9 mouse cellular contexts compared by ENCODE assay signal in genomic region chr7:91431594-91432240, GRCm38 (mm10).
DNase-seq lines count a peak whose midpoint lies in the region; TF ChIP-seq lines count a peak whose summit lies in the region.
"Had no signal": no experiment of that assay in that cellular context is flagged by ENCODE, and none has a peak within 500 bp of the region (broad histone marks: within the 10 kb centered on the region; RNA-seq: fewer than 3 reads in every experiment).

No protein-coding gene starts in this region.

- H3K79me2 ChIP-seq in C2C12 (ENCODE audit: control insufficient read depth, insufficient read depth) = no peaks in the 10 kb centered on the region

- H3K4me1 ChIP-seq in bone marrow, adult 2 months (ENCODE audit: control insufficient read depth, insufficient read depth, low read length) = no peaks in the 10 kb centered on the region
- H3K4me1 ChIP-seq in embryonic fibroblast, embryonic 13.5 days (ENCODE audit: control insufficient read depth, insufficient read depth, low read length) = peaks cover 3% of the 10 kb centered on the region
- H3K4me1 ChIP-seq in kidney, adult 2 months (ENCODE audit: control insufficient read depth, insufficient read depth, low read length) = no peaks in the 10 kb centered on the region
- H3K4me1 ChIP-seq: heart, embryonic 15.5 days had no signal

- no peak overlapping the region for H3K27ac ChIP-seq in bone marrow, adult 2 months (ENCODE audit: control insufficient read depth, insufficient read depth, low read depth, low read length, poor library complexity)
- H3K27ac ChIP-seq in embryonic fibroblast, embryonic 13.5 days (ENCODE audit: insufficient read depth, low read length) = no peak overlapping the region
- no peak overlapping the region for H3K27ac ChIP-seq in kidney, adult 2 months (ENCODE audit: insufficient read depth, low read depth, low read length)
- H3K27ac ChIP-seq: heart, embryonic 15.5 days had no signal

- H3K27me3 ChIP-seq in C2C12 (ENCODE audit: control insufficient read depth, insufficient read depth, insufficient read length) = no peaks in the 10 kb centered on the region
- H3K27me3 ChIP-seq in kidney, adult 2 months (replicated peaks; ENCODE audit: control insufficient read depth, insufficient read depth, low read length) = no peaks in the 10 kb centered on the region
- H3K27me3 ChIP-seq: heart, embryonic 15.5 days had no signal

- no peaks in the 10 kb centered on the region for H3K79me3 ChIP-seq in C2C12 (ENCODE audit: low read depth)

- peak; percentile 52 for DNase-seq in 416B (ENCODE audit: low read depth)
- peak; percentile 47 for DNase-seq in kidney, adult 2 months
- DNase-seq in lung, postnatal 14 days = peak; percentile 21
- peak; percentile 68 for DNase-seq in retina, postnatal 1 day
- DNase-seq in T-cell, adult 2 months (ENCODE audit: low spot score) = no peak

- H3K36me3 ChIP-seq in C2C12 (ENCODE audit: control insufficient read depth, insufficient read depth) = no peaks in the 10 kb centered on the region
- no peaks in the 10 kb centered on the region for H3K36me3 ChIP-seq in kidney, adult 2 months (ENCODE audit: control insufficient read depth, insufficient read depth, low read length)
- H3K36me3 ChIP-seq: heart, embryonic 15.5 days had no signal

- peak; percentile 29 for TF ChIP-seq CTCF in C2C12 (IDR thresholded peaks at IDR 0.05; ENCODE audit: control insufficient read depth, insufficient read depth, insufficient read length)
- TF ChIP-seq CTCF in bone marrow, adult 2 months (IDR thresholded peaks at IDR 0.05; ENCODE audit: control insufficient read depth, insufficient read depth, low read length) = peak; percentile 32; the same call in 1 of the 2 replicates
- 0 out of 2 replicates have a peak, but pooled peaks have one; percentile 39 for TF ChIP-seq CTCF in embryonic fibroblast, embryonic 13.5 days (IDR thresholded peaks at IDR 0.05; ENCODE audit: borderline replicate concordance, insufficient read depth, low read length)
- TF ChIP-seq CTCF in kidney, adult 2 months (conservative IDR thresholded peaks at IDR 0.05; ENCODE audit: insufficient read depth, insufficient read length, low read depth, low read length) = peak; percentile 65

- no peak overlapping the region for H3ac ChIP-seq in C2C12 (ENCODE audit: control insufficient read depth, insufficient read length, low read depth)

- 42% methylated on average over 11 of the region's 11 CpGs for WGBS in bone marrow, adult 2 months
- WGBS in kidney, adult 2 months = 36% methylated on average over 11 of the region's 11 CpGs

- no peak for TF ChIP-seq POLR2A in bone marrow, adult 2 months (IDR thresholded peaks at IDR 0.05; ENCODE audit: borderline replicate concordance, control insufficient read depth, low read depth, low read length)
- no peak for TF ChIP-seq POLR2A in embryonic fibroblast, embryonic 13.5 days (IDR thresholded peaks at IDR 0.05; ENCODE audit: low read depth, low read length)
- no peak for TF ChIP-seq POLR2A in kidney, adult 2 months (IDR thresholded peaks at IDR 0.05; ENCODE audit: low read depth, low read length)

- H3K4me3 ChIP-seq in C2C12 (ENCODE audit: insufficient read depth, poor library complexity, severe bottlenecking) = no peak overlapping the region
- H3K4me3 ChIP-seq in bone marrow, adult 2 months (replicated peaks; ENCODE audit: control insufficient read depth, low read depth, low read length) = no peak overlapping the region
- H3K4me3 ChIP-seq in embryonic fibroblast, embryonic 13.5 days (ENCODE audit: insufficient read depth, low read length) = no peak overlapping the region
- H3K4me3 ChIP-seq in kidney, adult 2 months (ENCODE audit: insufficient read depth, low read depth, low read length) = no peak overlapping the region
- H3K4me3 ChIP-seq: heart, embryonic 15.5 days had no signal

TF ChIP-seq in C2C12, 6 proteins besides CTCF, POLR2A, EP300 and RAD21:
- TF ChIP-seq MYOG (IDR thresholded peaks at IDR 0.05; ENCODE audit: control insufficient read depth, extremely low read depth, insufficient read length) (no peak), MAX (IDR thresholded peaks at IDR 0.05) (no peak), USF1 (IDR thresholded peaks at IDR 0.05; ENCODE audit: low read depth) (no peak), CEBPB (IDR thresholded peaks at IDR 0.05; ENCODE audit: low read depth) (no peak), FOSL1 (IDR thresholded peaks at IDR 0.05; ENCODE audit: insufficient read depth, low read length, poor library complexity, severe bottlenecking) (no peak)
TF ChIP-seq in C2C12: peak in this region for 0.
